Mouse (Mus musculus) stomach, embryonic 15.5 days (tissue): ENCODE measurements at regions not wholly inside any gene's neighbourhood (a gene's known extent, or its start where the extent isn't known, plus 50 kb on each side); places are given as distances from the start of the nearest gene placed in this dataset.

ENCODE experiments used
- ATAC-seq: fragments of 200-750 bp; cut with Nextera tagmentation; 2 replicates; pipeline ENCODE4 v1.8.0; 2017; ENCODE audit warnings: low read depth, moderate number of reproducible peaks, moderate TSS enrichment; ENCODE audit not compliant: insufficient read depth, low FRiP score
- H3K27ac ChIP-seq: fragments of 300-500 bp; sonication (generic); 2 replicates; pipeline ENCODE4 v1.5.1; 2015; ENCODE audit warnings: mild to moderate bottlenecking, inconsistent platforms
- H3K27me3 ChIP-seq: fragments of 300-500 bp; sonication (generic); replicated peaks from 2 replicates; pipeline ENCODE4 v1.6.1; 2015; ENCODE audit warnings: inconsistent platforms
- H3K36me3 ChIP-seq: fragments of 300-500 bp; sonication (generic); 2 replicates; pipeline ENCODE4 v1.6.1; 2015; ENCODE audit warnings: inconsistent platforms
- H3K4me1 ChIP-seq: fragments of 300-500 bp; sonication (generic); 2 replicates; pipeline ENCODE4 v1.6.1; 2015; ENCODE audit warnings: inconsistent platforms
- H3K4me2 ChIP-seq: fragments of 300-500 bp; sonication (generic); 2 replicates; pipeline ENCODE4 v1.6.1; 2015; ENCODE audit warnings: mild to moderate bottlenecking, inconsistent platforms
- H3K4me3 ChIP-seq: fragments of 300-500 bp; sonication (generic); replicated peaks from 2 replicates; pipeline ENCODE4 v1.5.1; 2015; ENCODE audit warnings: inconsistent platforms
- H3K9ac ChIP-seq: fragments of 300-500 bp; sonication (generic); 2 replicates; pipeline ENCODE4 v1.6.1; 2015; ENCODE audit warnings: inconsistent platforms
- H3K9me3 ChIP-seq: fragments of 300-500 bp; sonication (generic); 2 replicates; pipeline ENCODE4 v1.6.1; 2016; ENCODE audit warnings: inconsistent platforms
- WGBS: fragments of 180-500 bp; shearing (Covaris S2); methylation state at CpG from one replicate; pipeline ENCODE4 v1.1.7; 2015; 5-methylcytosine and 5-hydroxymethylcytosine counted together

GRCm38 (mm10) chr17:77016871-77017270 lies 1183.2 kb upstream of the Crim1 start:
- H3K9ac ChIP-seq, result no peak overlapping the region
- no peaks in the 10 kb centered on the region for H3K9me3 ChIP-seq
- H3K4me2 ChIP-seq, result no peak overlapping the region
- no peak for ATAC-seq
- H3K4me1 ChIP-seq, result no peaks in the 10 kb centered on the region
- H3K36me3 ChIP-seq, result no peaks in the 10 kb centered on the region
- H3K27me3 ChIP-seq, result no peaks in the 10 kb centered on the region
- 33% methylated on average over 1 of the region's 1 CpGs for WGBS
- no peak overlapping the region for H3K4me3 ChIP-seq
- H3K27ac ChIP-seq, result no peak overlapping the region

DNA sequence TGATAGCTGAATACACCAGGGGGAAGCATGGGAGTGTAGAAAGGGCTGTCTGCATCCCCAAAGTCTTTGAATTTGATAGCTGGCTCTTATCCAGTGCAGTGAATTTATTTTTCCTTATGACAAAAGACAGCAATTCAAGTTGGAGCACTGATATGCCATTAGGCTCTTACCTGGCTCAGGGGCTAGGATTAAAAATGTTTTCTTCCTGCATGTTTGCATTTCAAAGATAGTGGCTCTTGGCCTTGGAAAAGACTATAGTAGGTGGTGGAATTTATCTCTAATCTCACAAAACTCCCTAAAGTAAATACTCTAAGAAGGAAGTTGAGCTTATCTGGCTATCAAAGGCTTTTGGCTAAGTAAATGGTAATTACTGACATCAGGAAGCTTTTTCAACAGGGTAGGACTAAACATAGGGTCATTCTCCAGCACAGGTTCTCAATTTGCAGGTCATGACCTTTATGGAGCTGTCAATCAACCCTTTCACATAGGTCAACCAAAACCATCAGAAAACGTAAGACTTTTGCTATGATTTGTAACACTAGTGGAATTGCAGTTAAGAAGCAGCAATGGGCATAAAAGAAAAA lies 1170.8 kb upstream of the Crim1 start:
- Histone ChIP-seq H3K9ac (no peak overlapping the region), H3K4me1 (no peaks in the 10 kb centered on the region), H3K9me3 (no peaks in the 10 kb centered on the region), H3K36me3 (no peaks in the 10 kb centered on the region), H3K4me2 (no peak overlapping the region), H3K27ac (no peak overlapping the region), H3K27me3 (no peaks in the 10 kb centered on the region), H3K4me3 (no peak overlapping the region)
- ATAC-seq, result peak; percentile 66; the same call in 1 of the 2 replicates
- 18% methylated on average over 1 of the region's 1 CpGs for WGBS

DNA sequence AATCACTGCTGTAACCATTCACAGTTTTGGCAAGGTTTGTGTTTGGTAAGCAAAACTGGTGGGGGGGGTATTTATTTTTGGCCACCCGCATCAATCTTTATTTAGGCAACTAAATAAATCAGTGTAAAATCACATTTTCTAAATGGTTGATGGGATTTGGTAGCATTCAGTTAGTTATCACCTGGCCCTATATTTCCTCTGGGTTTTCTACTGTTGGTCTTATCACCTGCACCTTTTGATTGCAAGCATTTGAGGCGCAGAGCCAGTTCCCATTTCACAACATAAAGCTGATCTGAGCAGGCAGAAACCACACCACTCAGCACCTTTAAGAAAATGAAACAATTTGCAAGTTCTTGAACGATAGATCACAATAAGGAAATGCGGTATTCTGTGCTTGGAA lies 1165.8 kb upstream of the Crim1 start:
- WGBS, result 87% methylated on average over 4 of the region's 4 CpGs
- no peak for ATAC-seq
- no peak overlapping the region for H3K27ac ChIP-seq
- H3K9me3 ChIP-seq, result no peaks in the 10 kb centered on the region
- H3K9ac ChIP-seq, result no peak overlapping the region
- no peak overlapping the region for H3K4me2 ChIP-seq
- no peaks in the 10 kb centered on the region for H3K27me3 ChIP-seq
- H3K4me1 ChIP-seq, result no peaks in the 10 kb centered on the region
- H3K36me3 ChIP-seq, result no peaks in the 10 kb centered on the region
- H3K4me3 ChIP-seq, result no peak overlapping the region
